Mouse (Mus musculus) neutrophil, adult 5-6 weeks (primary cell): ENCODE results near the gene Mpv17l. TPM values are rescaled to one million over a fixed set of nuclear protein-coding genes. Genes with fewer than 3 reads are reported as not detected.

Experiments
- ATAC-seq: fragments of 151-379, 151-347 bp; 2 replicates; pipeline ENCODE4 v1.8.0; 2017; ENCODE audit warnings: mild to moderate bottlenecking, moderate TSS enrichment; ENCODE audit not compliant: insufficient number of reproducible peaks, poor library complexity, low FRiP score, severe bottlenecking; ENCODE audit errors: extremely low read depth
- total RNA-seq: library from RNA; stranded (forward); fragments of 200-1000 nt; gene quantifications from 2 replicates; pipeline ENCODE4 v1.2.3, GENCODE M21; 2017

Mpv17l gene
- total RNA-seq, 1 experiment from 2014 or later, result 0.47 TPM

- ATAC-seq, result no peak
Observed at GRCm38 (mm10) chr16:13992518-13993248, 89.7 kb downstream of the Mpv17l start.

DNA sequence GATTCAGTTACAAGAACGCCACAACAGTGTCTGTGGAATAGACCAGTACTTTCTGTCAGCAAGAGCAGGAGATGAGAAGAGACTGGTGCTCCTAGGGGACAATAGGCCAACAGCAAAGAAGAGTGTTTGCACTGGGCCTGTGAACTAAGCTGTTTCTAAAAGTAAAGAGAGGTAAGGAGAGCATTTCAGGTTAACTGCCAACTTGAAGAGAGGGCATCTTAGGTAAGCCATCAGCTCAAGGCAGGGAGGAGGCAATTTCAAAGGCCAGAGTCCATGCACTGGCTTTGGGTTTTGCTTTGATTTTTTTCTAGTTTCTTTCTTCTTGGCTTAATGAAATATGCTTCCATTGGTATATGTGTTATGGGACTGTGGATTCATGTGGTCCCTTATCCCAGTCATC lies 91.1 kb downstream of the Mpv17l start:
- no peak for ATAC-seq

DNA sequence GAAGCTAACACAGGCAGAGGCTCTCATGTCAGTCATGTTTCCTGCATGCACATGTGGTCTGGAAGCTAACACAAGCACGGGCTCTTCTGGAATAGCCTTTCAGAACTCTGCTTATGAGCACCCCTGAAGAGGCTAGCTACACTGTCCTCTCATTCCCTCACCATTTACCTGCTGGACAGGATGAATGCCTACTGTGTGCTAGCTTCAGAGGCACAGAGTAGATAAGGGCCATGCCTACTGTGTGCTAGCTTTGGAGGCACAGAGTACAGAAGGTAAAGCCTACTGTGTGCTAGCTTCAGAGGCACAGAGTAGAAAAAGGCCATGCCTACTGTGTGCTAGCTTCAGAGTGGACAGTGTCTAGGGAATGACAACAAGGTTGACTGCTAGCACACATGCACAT lies 91.5 kb downstream of the Mpv17l start:
- no peak for ATAC-seq

Other genes with a start within 250 kb of the Mpv17l start
- gene Parn, start 235.0 kb upstream of the Mpv17l start, total RNA-seq, result 29.1 and 34.5 TPM in 2 replicates
- gene Bfar, start 231.3 kb upstream of the Mpv17l start, total RNA-seq, result 68.1 and 70.1 TPM in 2 replicates
- gene 3110001I22Rik, start 231.2 kb upstream of the Mpv17l start, total RNA-seq, result 22.3 and 25.3 TPM in 2 replicates
- gene Pla2g10, start 172.2 kb upstream of the Mpv17l start, total RNA-seq, result not detected in 2 replicates
- gene Rrn3, start 122.5 kb upstream of the Mpv17l start, total RNA-seq, result 21.5 and 23.9 TPM in 2 replicates
- 55.7 and 61.1 TPM in 2 replicates for gene Ntan1, start 84.3 kb upstream of the Mpv17l start, total RNA-seq
- 103 and 104 TPM in 2 replicates for gene Pdxdc1, start within 50 bp of the Mpv17l start, total RNA-seq
- not detected in 2 replicates for gene 2900011O08Rik, start 83.4 kb downstream of the Mpv17l start, total RNA-seq
- gene Ifitm7, start 83.7 kb downstream of the Mpv17l start, total RNA-seq, result not detected in 2 replicates